Mouse (Mus musculus): ENCODE data around the gene St5.

DNA sequence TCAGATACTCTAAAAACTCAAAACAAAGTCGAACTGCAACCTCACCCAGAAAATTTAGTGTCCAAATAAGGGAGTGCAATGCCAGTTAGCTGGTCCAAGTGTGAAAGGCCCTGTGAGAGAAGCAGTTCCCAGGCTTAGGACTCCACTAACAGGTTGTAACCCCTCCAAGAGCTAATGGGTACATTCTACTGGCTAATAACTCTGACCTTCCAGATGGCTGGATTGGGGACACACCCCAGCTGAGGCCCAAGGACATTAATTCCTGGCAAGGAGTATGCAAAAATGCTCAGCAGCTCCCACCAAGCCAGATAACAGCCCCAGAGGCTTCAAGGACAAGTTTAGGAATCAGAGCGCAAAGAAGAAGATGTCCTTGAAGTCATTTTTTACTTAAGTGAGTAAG, 112.8 kb downstream of the St5 start:
- no peak for TF ChIP-seq POLR2A (IDR thresholded peaks at IDR 0.05; ENCODE audit: low read depth, low read length)
- no peak for TF ChIP-seq CTCF (conservative IDR thresholded peaks at IDR 0.05; ENCODE audit: insufficient read depth, insufficient read length, low read depth, low read length)

All from kidney, adult 2 months (tissue).